Mouse (Mus musculus): ENCODE results near the gene Ahcyl2. TPM values are rescaled to one million over a fixed set of nuclear protein-coding genes. Genes with fewer than 3 reads are reported as not detected.

Gene Ahcyl2
- polyA plus RNA-seq, 1 experiment from 2014 or later: 2.0 TPM

GRCm38 (mm10) chr6:29848808-29849207, 81.0 kb downstream of the Ahcyl2 start:
- 35% methylated on average over 3 of the region's 3 CpGs for WGBS (ENCODE audit: insufficient replicate concordance)
- no peak overlapping the region for H3K9ac ChIP-seq (replicated peaks)
- H3K27ac ChIP-seq (ENCODE audit: low read depth): peak overlapping the region; percentile 56
- DNase-seq (peak; percentile 31), ATAC-seq (peak; percentile 89)
- no peak overlapping the region for H3K4me2 ChIP-seq (ENCODE audit: low read depth, low read length)
- peaks cover 16% of the 10 kb centered on the region for H3K4me1 ChIP-seq (ENCODE audit: insufficient read depth)
- H3K27me3 ChIP-seq (ENCODE audit: insufficient read depth, low read length): no peaks in the 10 kb centered on the region
- no peak overlapping the region for H3K4me3 ChIP-seq (ENCODE audit: low read depth, low read length)
- H3K36me3 ChIP-seq (replicated peaks; ENCODE audit: insufficient read depth, low read length): no peaks in the 10 kb centered on the region
- TF ChIP-seq CTCF (IDR thresholded peaks at IDR 0.05; ENCODE audit: low read depth) (no peak), EP300 (IDR thresholded peaks at IDR 0.05; ENCODE audit: low read depth) (no peak)
- H3K9me3 ChIP-seq (ENCODE audit: low read length): no peaks in the 10 kb centered on the region

- 79% methylated on average over 1 of the region's 1 CpGs for WGBS (ENCODE audit: insufficient replicate concordance)
Measured at GRCm38 (mm10) chr6:29850096-29850495, 82.3 kb downstream of the Ahcyl2 start.

GRCm38 (mm10) chr6:29850747-29851146, 82.9 kb downstream of the Ahcyl2 start:
- H3K4me1 ChIP-seq (ENCODE audit: insufficient read depth): peaks cover 16% of the 10 kb centered on the region
- H3K4me3 ChIP-seq (ENCODE audit: low read depth, low read length): no peak overlapping the region
- ATAC-seq (no peak), DNase-seq (no peak)
- no peaks in the 10 kb centered on the region for H3K36me3 ChIP-seq (replicated peaks; ENCODE audit: insufficient read depth, low read length)
- no peak overlapping the region for H3K4me2 ChIP-seq (ENCODE audit: low read depth, low read length)
- H3K9ac ChIP-seq (replicated peaks): no peak overlapping the region
- no peak overlapping the region for H3K27ac ChIP-seq (ENCODE audit: low read depth)
- no peak for TF ChIP-seq CTCF (IDR thresholded peaks at IDR 0.05; ENCODE audit: low read depth)
- no peak for TF ChIP-seq EP300 (IDR thresholded peaks at IDR 0.05; ENCODE audit: low read depth)
- H3K9me3 ChIP-seq (ENCODE audit: low read length): no peaks in the 10 kb centered on the region
- H3K27me3 ChIP-seq (ENCODE audit: insufficient read depth, low read length): no peaks in the 10 kb centered on the region
- 71% methylated on average over 2 of the region's 2 CpGs for WGBS (ENCODE audit: insufficient replicate concordance)

More at GRCm38 (mm10) chr6:29850096-29850495, 82.3 kb downstream of the Ahcyl2 start:
- no peak overlapping the region for H3K27ac ChIP-seq (ENCODE audit: low read depth)
- no peak overlapping the region for H3K4me2 ChIP-seq (ENCODE audit: low read depth, low read length)
- no peaks in the 10 kb centered on the region for H3K36me3 ChIP-seq (replicated peaks; ENCODE audit: insufficient read depth, low read length)
- H3K4me3 ChIP-seq (ENCODE audit: low read depth, low read length): no peak overlapping the region
- DNase-seq: no peak
- no peaks in the 10 kb centered on the region for H3K9me3 ChIP-seq (ENCODE audit: low read length)
- no peak for ATAC-seq
- TF ChIP-seq EP300 (IDR thresholded peaks at IDR 0.05; ENCODE audit: low read depth) (no peak), CTCF (IDR thresholded peaks at IDR 0.05; ENCODE audit: low read depth) (no peak)
- no peaks in the 10 kb centered on the region for H3K27me3 ChIP-seq (ENCODE audit: insufficient read depth, low read length)
- peaks cover 16% of the 10 kb centered on the region for H3K4me1 ChIP-seq (ENCODE audit: insufficient read depth)
- no peak overlapping the region for H3K9ac ChIP-seq (replicated peaks)

DNA sequence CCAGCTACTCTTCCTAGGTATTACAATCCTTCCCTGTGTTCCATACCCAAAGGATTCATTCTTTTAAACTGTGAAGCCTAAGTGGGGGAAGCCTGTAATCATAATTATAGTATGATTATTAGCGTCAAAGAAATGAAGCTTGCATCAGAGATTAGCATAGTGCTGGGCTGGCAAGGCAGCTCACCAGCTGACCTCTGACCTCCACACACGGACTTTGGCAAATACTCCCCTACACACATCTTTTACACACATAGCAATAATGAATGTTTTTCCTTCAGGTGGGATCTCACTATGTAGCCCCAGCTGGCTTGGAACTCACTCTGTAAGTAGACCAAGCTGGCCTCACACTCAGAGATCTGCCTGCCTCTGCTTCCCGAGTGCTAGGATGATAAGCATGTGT, 84.1 kb downstream of the Ahcyl2 start:
- Histone ChIP-seq H3K4me2 (ENCODE audit: low read depth, low read length) (no peak overlapping the region), H3K4me3 (ENCODE audit: low read depth, low read length) (no peak overlapping the region), H3K27me3 (ENCODE audit: insufficient read depth, low read length) (no peaks in the 10 kb centered on the region), H3K4me1 (ENCODE audit: insufficient read depth) (peaks cover 16% of the 10 kb centered on the region), H3K9ac (replicated peaks) (no peak overlapping the region), H3K9me3 (ENCODE audit: low read length) (no peaks in the 10 kb centered on the region), H3K36me3 (replicated peaks; ENCODE audit: insufficient read depth, low read length) (no peaks in the 10 kb centered on the region), H3K27ac (ENCODE audit: low read depth) (no peak overlapping the region)
- TF ChIP-seq CTCF (IDR thresholded peaks at IDR 0.05; ENCODE audit: low read depth) (no peak), EP300 (IDR thresholded peaks at IDR 0.05; ENCODE audit: low read depth) (no peak)
- ATAC-seq: no peak
- no peak for DNase-seq
- 72% methylated on average over 3 of the region's 3 CpGs for WGBS (ENCODE audit: insufficient replicate concordance)

GRCm38 (mm10) chr6:29853213-29853899, 85.5 kb downstream of the Ahcyl2 start:
- Histone ChIP-seq H3K9ac (replicated peaks) (no peak overlapping the region), H3K27me3 (ENCODE audit: insufficient read depth, low read length) (no peaks in the 10 kb centered on the region), H3K27ac (ENCODE audit: low read depth) (no peak overlapping the region), H3K4me3 (ENCODE audit: low read depth, low read length) (no peak overlapping the region), H3K9me3 (ENCODE audit: low read length) (no peaks in the 10 kb centered on the region), H3K36me3 (replicated peaks; ENCODE audit: insufficient read depth, low read length) (no peaks in the 10 kb centered on the region), H3K4me2 (ENCODE audit: low read depth, low read length) (peak overlapping the region; percentile 49), H3K4me1 (ENCODE audit: insufficient read depth) (peaks cover 8% of the 10 kb centered on the region)
- TF ChIP-seq CTCF (IDR thresholded peaks at IDR 0.05; ENCODE audit: low read depth): peak; percentile 87
- TF ChIP-seq EP300 (IDR thresholded peaks at IDR 0.05; ENCODE audit: low read depth): no peak
- WGBS (ENCODE audit: insufficient replicate concordance): 25% methylated on average over 12 of the region's 12 CpGs
- DNase-seq (peak; percentile 79), ATAC-seq (peak; percentile 26; the same call in 1 of the 2 replicates)

DNA sequence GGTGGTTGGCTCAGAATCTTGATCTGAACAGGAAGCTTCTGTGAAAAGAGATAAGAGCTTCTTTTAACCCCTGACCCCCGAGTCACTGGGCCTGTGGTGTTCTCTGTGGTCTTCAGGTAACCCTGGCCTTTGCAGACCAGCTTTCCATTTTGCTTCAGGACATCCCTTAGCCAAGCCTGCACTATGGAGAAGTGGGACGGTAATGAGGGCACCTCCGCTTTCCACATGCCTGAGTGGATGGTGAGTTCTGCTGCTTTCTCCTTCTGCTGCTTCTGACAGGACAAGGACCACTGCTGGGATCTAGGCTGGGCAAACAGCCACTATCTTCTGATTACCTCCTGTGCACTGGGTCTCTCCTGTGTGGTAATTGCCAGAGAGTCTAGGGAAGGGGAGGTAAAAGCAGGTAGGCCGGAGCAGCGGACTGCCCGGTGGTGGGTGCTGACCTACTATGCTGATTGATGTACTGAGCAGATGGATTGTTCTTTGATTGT, 86.1 kb downstream of the Ahcyl2 start:
- ATAC-seq (no peak), DNase-seq (no peak)
- TF ChIP-seq EP300 (IDR thresholded peaks at IDR 0.05; ENCODE audit: low read depth): no peak
- TF ChIP-seq CTCF (IDR thresholded peaks at IDR 0.05; ENCODE audit: low read depth): no peak
- 83% methylated on average over 6 of the region's 6 CpGs for WGBS (ENCODE audit: insufficient replicate concordance)
- H3K27me3 ChIP-seq (ENCODE audit: insufficient read depth, low read length): no peaks in the 10 kb centered on the region
- H3K9me3 ChIP-seq (ENCODE audit: low read length): no peaks in the 10 kb centered on the region
- no peak overlapping the region for H3K4me3 ChIP-seq (ENCODE audit: low read depth, low read length)
- no peak overlapping the region for H3K9ac ChIP-seq (replicated peaks)
- H3K27ac ChIP-seq (ENCODE audit: low read depth): no peak overlapping the region
- H3K4me1 ChIP-seq (ENCODE audit: insufficient read depth): peaks cover 8% of the 10 kb centered on the region; the same call in 1 of the 2 replicates
- no peak overlapping the region; the same call in 1 of the 2 replicates for H3K4me2 ChIP-seq (ENCODE audit: low read depth, low read length)
- no peaks in the 10 kb centered on the region for H3K36me3 ChIP-seq (replicated peaks; ENCODE audit: insufficient read depth, low read length)
